Mouse (Mus musculus): ENCODE data around the gene Tmem181a. TPM values are rescaled to one million over a fixed set of nuclear protein-coding genes. Genes with fewer than 3 reads are reported as not detected.
"Not testable (repeated sequence)": the region's sequence is repeated elsewhere in the genome, so short reads cannot be mapped to it uniquely, and the experiment has no call there.

Tmem181a gene
- polyA plus RNA-seq, 1 experiment, result 64.6 TPM

- not testable (repeated sequence) for DNase-seq (ENCODE audit: extremely low spot score in 1 of 2, low spot score in 1 of 2)
Measured at GRCm38 (mm10) chr17:6304891-6305290, 48.2 kb downstream of the Tmem181a start.

GRCm38 (mm10) chr17:6305656-6306270, 49.1 kb downstream of the Tmem181a start:
- DNase-seq (ENCODE audit: extremely low spot score in 1 of 2, low spot score in 1 of 2), result not testable (repeated sequence)

GRCm38 (mm10) chr17:6306503-6306902, 49.8 kb downstream of the Tmem181a start:
- not testable (repeated sequence) for DNase-seq (ENCODE audit: extremely low spot score in 1 of 2, low spot score in 1 of 2)

GRCm38 (mm10) chr17:6311716-6312115, 55.1 kb downstream of the Tmem181a start:
- not testable (repeated sequence) for DNase-seq (ENCODE audit: extremely low spot score in 1 of 2, low spot score in 1 of 2)

- DNase-seq (ENCODE audit: extremely low spot score in 1 of 2, low spot score in 1 of 2), result not testable (repeated sequence)
Measured at GRCm38 (mm10) chr17:6312755-6313154, 56.1 kb downstream of the Tmem181a start.

DNA sequence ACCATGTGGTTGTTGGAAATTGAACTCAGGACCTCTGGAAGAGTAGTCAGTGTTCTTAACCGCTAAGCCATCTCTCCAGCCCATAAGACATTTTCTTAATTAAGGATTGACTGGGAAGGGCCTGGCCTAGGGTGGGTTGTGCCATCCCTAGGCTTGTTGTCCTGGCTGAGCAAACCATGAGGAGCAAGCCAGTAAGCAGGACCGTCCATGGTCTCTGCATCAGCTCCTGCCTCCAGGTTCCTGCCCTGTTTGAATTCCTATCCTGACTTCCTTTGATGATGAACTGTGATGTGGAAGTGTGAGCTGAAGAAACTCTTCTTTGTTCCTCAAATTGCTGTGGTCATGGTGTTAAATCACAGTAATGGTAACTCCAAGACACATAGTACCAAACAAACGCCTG, 57.8 kb downstream of the Tmem181a start:
- not testable (repeated sequence) for DNase-seq (ENCODE audit: extremely low spot score in 1 of 2, low spot score in 1 of 2)

DNA sequence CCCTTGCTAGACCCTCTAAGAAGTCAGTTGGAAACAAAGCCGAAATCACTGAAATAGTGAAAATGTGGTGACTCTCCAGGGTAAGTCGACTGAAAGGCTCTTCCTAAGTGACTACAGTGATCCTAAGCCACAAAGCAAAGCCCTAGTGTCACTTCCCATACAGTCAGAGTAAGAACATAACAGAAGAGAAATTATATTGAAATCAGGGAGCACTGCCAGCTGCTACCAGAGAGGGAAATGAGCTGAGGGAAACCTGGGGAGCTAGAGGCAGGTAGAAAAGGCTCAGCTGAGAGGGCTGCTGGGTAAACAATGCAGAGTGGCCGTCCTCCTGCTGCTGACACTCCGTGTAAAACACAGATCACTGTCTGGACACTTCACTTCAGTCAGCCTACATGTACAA, 59.0 kb downstream of the Tmem181a start:
- DNase-seq (ENCODE audit: extremely low spot score in 1 of 2, low spot score in 1 of 2), result peak in 1 of 2 experiments; percentile 44

DNA sequence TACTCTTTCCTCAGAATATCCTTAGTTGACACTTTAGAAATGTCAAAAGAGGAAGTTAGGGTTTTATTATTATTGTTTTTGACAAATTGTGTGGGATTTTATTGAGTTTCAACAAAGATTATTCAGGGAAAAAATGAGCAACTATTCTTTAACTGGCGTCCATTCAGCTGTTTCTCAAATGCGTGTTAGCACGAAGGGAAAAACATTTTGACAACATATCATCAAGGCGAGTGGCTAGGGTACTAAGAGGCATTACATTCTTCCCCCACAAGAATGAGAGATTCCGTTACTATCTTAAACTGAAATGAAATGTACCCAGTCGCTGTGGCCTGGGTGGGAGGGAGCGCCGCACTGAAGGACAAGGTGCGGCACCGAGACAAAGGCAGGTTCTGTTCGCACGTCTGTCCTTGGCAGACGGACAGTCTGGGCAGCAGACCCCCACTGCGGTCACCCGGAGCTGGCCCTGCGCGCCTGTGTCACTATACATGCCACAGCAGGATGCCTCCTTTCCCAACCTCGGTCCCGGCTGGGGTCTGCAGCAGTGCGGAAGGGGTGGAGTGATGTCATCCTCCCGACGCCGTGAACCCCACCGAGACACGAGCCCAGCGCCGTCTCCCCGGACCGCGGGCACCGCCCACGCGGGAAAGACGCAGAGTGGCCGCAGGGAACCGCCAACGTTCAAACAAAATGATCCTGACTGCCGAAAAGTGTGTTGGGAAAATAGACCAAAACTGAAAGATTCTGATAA, 59.9 kb downstream of the Tmem181a start:
- DNase-seq (ENCODE audit: extremely low spot score in 1 of 2, low spot score in 1 of 2), result peak in 1 of 2 experiments; percentile 67

DNA sequence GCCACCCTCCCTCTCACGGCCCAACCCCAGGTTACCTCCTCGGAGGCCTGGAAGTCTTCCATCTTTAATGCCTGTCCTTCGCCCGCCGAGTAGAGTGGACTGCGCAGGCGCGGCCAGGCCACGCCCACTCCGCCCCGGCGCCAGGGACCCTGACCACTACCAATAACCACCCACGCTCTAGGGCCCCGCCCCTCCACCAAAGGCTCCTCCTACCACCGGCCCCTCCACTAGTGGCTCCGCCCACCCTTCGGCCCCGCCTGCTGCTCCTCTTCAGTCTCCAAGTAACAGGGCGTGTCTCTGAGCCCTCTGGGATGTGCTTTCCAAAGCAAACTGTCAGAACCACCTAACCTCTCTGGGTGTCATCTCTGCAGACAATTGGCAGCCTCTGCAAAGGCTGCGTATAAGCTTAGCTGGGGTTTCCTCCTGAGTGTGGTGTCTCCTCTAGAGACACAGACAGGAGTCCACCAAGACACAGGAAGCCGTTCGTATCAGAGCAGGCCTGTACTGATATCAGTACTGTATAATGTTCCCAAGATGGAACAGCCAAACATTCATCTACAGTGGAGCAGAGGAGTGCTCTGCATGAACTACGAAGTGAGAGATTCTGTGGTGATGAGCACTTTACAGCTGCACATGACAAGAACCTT, 60.8 kb downstream of the Tmem181a start, which contains the start of gene Dynlt1a:
Dynlt1a (minus strand) TSS at position 162 of the 647 bp plus-strand sequence.
- peak; percentile 86 to 95 for DNase-seq (ENCODE audit: extremely low spot score in 1 of 2, low spot score in 1 of 2)

DNA sequence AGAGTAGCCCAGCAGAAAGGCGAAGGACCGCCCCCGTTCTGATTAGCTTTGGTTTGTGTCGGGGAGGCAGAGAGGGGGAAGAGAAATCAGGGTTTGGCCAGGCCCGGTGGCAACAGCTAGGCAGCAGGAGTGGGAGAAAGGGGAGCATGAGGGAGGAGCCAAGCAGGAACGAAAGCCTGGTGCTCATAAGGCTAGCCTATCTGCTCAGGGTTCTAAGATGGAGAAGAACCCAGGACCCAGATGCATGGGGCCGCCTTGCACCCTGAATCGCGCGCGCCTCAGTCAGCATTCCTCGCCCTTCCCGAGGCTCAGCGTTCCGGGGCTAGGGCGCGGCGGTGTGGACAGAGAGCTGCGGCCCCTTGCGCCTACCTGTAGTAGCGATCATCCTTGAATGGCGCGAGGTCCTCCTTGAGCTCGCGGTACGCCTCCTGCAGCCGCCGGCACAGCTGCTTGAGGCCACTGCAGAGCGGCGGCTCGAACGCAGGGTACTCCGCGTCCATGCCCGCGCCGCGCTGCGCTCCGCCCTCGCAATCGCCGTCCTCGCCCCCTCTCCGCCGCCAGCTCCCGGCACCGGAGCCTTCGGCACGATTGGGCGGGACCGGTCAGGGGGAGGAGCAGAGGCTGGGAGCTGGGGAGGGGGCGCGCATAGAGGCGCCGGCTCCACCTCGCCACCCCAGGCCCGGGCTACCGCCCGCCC, 64.6 kb downstream of the Tmem181a start:
- not testable (repeated sequence) for DNase-seq (ENCODE audit: extremely low spot score in 1 of 2, low spot score in 1 of 2)

GRCm38 (mm10) chr17:6321778-6322101, 65.1 kb downstream of the Tmem181a start:
- DNase-seq (ENCODE audit: extremely low spot score in 1 of 2, low spot score in 1 of 2), result not testable (repeated sequence)

DNA sequence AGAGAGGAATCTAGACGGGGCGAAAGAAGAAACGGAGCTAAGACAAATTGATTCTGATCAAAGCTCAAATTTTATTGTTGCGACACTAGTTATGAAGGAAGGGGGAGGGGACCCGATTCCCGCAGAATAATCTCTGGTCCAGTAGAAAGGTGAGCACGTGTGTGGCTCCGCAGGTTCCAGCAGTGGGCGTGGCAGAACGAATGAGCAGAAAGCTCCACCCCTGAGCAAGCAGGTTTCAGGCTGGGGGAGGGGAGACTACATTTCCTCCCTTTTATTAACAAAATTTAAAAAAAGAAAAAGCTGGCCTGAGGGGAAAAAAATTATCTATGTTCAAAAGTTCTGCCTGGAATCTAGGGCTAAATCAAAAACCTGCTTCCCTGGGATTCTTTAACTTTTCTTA, 68.4 kb downstream of the Tmem181a start:
- not testable (repeated sequence) for DNase-seq (ENCODE audit: extremely low spot score in 1 of 2, low spot score in 1 of 2)

DNA sequence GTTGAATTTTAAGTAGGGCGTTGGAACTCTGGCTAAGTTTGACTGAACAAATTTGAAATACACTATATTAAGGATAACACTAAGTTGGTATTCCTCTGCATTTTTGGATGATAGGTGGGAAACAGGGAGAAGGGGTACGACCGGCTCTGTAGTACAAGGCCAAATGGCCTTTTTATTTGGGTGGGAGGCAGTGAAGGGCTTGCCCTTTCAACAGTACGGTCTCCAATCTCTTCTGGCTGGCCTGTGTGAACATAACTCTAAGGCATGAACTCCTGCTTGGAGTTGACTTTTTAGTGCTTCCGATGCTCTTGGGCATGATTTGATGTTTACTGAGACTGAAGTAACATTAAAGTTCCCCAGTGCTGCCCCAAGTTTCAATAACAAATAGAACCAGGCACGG, 68.9 kb downstream of the Tmem181a start:
- DNase-seq (ENCODE audit: extremely low spot score in 1 of 2, low spot score in 1 of 2), result not testable (repeated sequence)

DNA sequence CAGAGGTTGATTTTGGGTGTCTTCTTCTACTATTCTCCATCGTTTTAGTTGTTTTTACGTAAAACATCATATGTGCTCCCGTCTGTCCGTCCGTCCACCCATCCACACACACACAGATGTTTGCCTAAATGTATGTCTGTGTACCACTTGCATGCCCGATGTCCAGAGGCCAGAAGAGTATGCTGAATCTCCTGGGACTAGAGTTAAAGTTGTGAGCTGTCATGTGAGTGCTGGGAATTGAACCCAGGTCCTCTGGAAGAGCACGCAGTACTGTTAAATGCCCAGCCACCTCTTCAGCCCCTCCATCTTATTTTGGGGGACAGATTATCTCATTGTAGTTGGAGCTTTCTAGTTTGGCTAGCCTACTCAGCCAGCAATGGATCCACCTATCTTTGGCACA, 70.9 kb downstream of the Tmem181a start:
- not testable (repeated sequence) for DNase-seq (ENCODE audit: extremely low spot score in 1 of 2, low spot score in 1 of 2)

- DNase-seq (ENCODE audit: extremely low spot score in 1 of 2, low spot score in 1 of 2), result not testable (repeated sequence)
Measured at GRCm38 (mm10) chr17:6328997-6329396, 72.3 kb downstream of the Tmem181a start.

GRCm38 (mm10) chr17:6342606-6343294, 86.1 kb downstream of the Tmem181a start:
- DNase-seq (ENCODE audit: extremely low spot score in 1 of 2, low spot score in 1 of 2), result not testable (repeated sequence)

DNA sequence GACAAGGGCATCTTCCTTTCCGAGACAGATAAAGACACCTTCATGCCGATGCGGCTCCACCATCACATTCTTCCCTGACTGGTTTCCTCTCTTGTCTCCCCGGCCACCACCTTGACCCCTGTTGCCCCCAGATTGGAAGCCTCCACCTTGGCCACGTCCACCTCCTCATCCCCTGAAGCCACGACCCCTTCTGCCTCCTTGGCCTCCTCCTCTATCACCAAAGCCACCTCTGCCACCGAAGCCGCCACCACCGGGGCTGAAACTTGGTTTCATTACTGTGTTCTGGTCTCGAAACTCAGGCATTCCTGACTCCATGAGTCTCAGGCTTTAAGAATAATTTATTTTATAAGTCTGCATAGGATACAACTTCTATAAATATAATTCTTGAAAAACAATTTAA, 98.6 kb downstream of the Tmem181a start:
- not testable (repeated sequence) for DNase-seq (ENCODE audit: extremely low spot score in 1 of 2, low spot score in 1 of 2)
